Mouse (Mus musculus): ENCODE measurements around the gene Gls. TPM values are rescaled to one million over a fixed set of nuclear protein-coding genes. Genes with fewer than 3 reads are reported as not detected.

Gene Gls
- polyA plus RNA-seq, 1 experiment from 2014 or later: 39.5 TPM

GRCm38 (mm10) chr1:52170747-52171146, 62.3 kb downstream of the Gls start:
- peak; percentile 19; the same call in 1 of the 2 replicates for ATAC-seq
- no peak overlapping the region for H3K4me2 ChIP-seq (replicated peaks)
- 70% methylated on average over 7 of the region's 7 CpGs for WGBS
- no peaks in the 10 kb centered on the region for H3K27me3 ChIP-seq (replicated peaks)
- peaks cover 2% of the 10 kb centered on the region; the same call in 1 of the 2 replicates for H3K4me1 ChIP-seq (replicated peaks)
- H3K36me3 ChIP-seq: no peaks in the 10 kb centered on the region
- H3K4me3 ChIP-seq (replicated peaks): no peak overlapping the region
- no peak overlapping the region for H3K9ac ChIP-seq
- H3K27ac ChIP-seq: no peak overlapping the region
- no peaks in the 10 kb centered on the region for H3K9me3 ChIP-seq

DNA sequence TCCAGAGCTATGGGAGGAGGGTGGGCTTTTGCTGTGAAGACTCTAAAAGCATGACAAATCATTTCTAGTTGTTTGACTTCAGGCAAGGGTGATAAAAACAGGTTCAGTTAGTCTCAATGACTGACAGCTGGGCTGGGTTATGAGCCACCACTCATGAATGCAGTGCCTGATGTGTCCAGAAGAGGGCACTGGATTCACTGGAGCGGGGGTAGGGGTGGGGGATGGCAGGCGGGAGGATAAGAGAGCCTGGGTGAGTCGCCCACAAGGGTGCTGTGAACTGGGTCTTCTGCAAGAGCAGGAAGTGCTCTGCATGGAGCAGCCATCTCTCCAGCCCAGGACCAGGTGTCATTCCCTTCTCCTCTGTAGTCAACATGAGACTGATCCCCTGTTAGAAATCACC, 63.0 kb downstream of the Gls start:
- Histone ChIP-seq H3K9me3 (no peaks in the 10 kb centered on the region), H3K4me2 (replicated peaks) (no peak overlapping the region), H3K27ac (no peak overlapping the region), H3K36me3 (no peaks in the 10 kb centered on the region), H3K9ac (no peak overlapping the region), H3K27me3 (replicated peaks) (no peaks in the 10 kb centered on the region), H3K4me3 (replicated peaks) (no peak overlapping the region), H3K4me1 (replicated peaks) (peaks cover 2% of the 10 kb centered on the region; the same call in 1 of the 2 replicates)
- 13% methylated on average over 3 of the region's 3 CpGs for WGBS
- peak; percentile 26; the same call in 1 of the 2 replicates for ATAC-seq

DNA sequence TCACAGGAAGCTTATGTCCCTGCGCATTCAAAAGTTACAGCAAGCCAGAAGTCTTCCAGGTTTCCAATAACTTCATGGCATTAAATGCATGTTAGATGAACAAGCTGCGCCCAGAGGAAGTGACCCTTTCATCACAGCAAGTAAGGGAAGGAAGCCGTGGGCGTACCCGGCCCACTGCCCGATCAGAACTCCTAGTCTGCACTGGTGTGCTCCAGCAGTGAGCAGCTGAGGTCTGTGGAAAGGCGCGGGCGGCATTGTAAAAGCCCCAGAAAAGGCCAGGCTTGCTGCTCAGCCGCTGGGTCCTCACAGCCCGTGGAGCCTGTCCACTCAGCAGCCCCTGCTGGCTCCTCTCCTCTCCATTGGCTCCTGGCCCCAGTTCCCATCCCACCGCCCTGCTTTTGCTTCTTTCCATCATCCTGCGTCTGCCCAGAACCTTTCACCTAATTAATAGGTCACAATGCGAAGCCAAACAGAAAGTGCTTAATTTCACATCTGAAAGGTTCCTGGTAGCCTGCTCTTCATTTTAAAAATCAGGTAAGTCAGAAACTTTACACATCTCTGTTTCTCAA, 66.3 kb downstream of the Gls start:
- Histone ChIP-seq H3K4me3 (replicated peaks) (no peak overlapping the region), H3K27ac (0 out of 2 replicates have a peak overlapping the region, but pooled peaks have one; percentile 20), H3K4me2 (replicated peaks) (no peak overlapping the region), H3K9me3 (no peaks in the 10 kb centered on the region), H3K4me1 (replicated peaks) (peaks cover 2% of the 10 kb centered on the region; the same call in 1 of the 2 replicates), H3K9ac (no peak overlapping the region), H3K36me3 (no peaks in the 10 kb centered on the region), H3K27me3 (replicated peaks) (no peaks in the 10 kb centered on the region)
- no peak for ATAC-seq
- WGBS: 70% methylated on average over 14 of the region's 14 CpGs

GRCm38 (mm10) chr1:52163707-52164457, 69.2 kb downstream of the Gls start:
- Histone ChIP-seq H3K4me3 (replicated peaks) (no peak overlapping the region), H3K27ac (no peak overlapping the region), H3K9ac (no peak overlapping the region), H3K36me3 (no peaks in the 10 kb centered on the region), H3K4me2 (replicated peaks) (no peak overlapping the region), H3K4me1 (replicated peaks) (0 out of 2 replicates have a peak, but pooled peaks cover 2% of the 10 kb centered on the region), H3K9me3 (no peaks in the 10 kb centered on the region), H3K27me3 (replicated peaks) (no peaks in the 10 kb centered on the region)
- WGBS: 85% methylated on average over 5 of the region's 5 CpGs
- ATAC-seq: no peak

DNA sequence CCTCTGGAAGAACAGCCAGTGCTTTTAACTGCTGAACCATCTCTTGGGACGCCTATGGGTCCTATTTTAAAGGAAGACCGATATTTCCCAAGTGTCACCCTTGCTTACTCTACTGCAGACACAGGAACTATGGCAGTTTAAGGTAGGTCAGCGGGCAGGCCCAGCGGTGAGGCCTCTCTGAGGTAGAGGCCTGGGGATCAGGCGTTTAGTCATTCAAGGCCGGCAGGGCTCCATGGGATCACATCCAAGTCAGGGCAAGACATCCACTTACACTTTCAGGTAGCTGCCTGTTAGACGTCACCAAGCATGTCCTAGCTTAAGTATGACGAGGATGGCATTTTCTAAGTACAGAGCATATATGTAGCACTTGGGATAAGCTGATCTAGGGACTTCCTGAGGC, 71.9 kb downstream of the Gls start:
- Histone ChIP-seq H3K9me3 (no peaks in the 10 kb centered on the region), H3K4me3 (replicated peaks) (no peak overlapping the region), H3K9ac (no peak overlapping the region), H3K27ac (no peak overlapping the region), H3K4me2 (replicated peaks) (no peak overlapping the region), H3K4me1 (replicated peaks) (no peaks in the 10 kb centered on the region), H3K27me3 (replicated peaks) (no peaks in the 10 kb centered on the region), H3K36me3 (peaks cover 2% of the 10 kb centered on the region; the same call in 1 of the 2 replicates)
- 90% methylated on average over 8 of the region's 8 CpGs for WGBS
- no peak for ATAC-seq

GRCm38 (mm10) chr1:52158490-52159381, 74.3 kb downstream of the Gls start:
- ATAC-seq: peak; percentile 41
- Histone ChIP-seq H3K36me3 (peaks cover 2% of the 10 kb centered on the region; the same call in 1 of the 2 replicates), H3K4me2 (replicated peaks) (no peak overlapping the region)

GRCm38 (mm10) chr1:52158040-52158439, 75.0 kb downstream of the Gls start:
- no peak for ATAC-seq
- Histone ChIP-seq H3K36me3 (peaks cover 2% of the 10 kb centered on the region; the same call in 1 of the 2 replicates), H3K27ac (no peak overlapping the region), H3K4me1 (replicated peaks) (no peaks in the 10 kb centered on the region), H3K9ac (no peak overlapping the region), H3K9me3 (no peaks in the 10 kb centered on the region), H3K4me3 (replicated peaks) (no peak overlapping the region), H3K4me2 (replicated peaks) (no peak overlapping the region), H3K27me3 (replicated peaks) (no peaks in the 10 kb centered on the region)
- 93% methylated on average over 2 of the region's 2 CpGs for WGBS

More at GRCm38 (mm10) chr1:52158490-52159381, 74.3 kb downstream of the Gls start:
- no peak overlapping the region for H3K27ac ChIP-seq
- WGBS: 51% methylated on average over 17 of the region's 17 CpGs
- H3K9ac ChIP-seq: no peak overlapping the region
- H3K4me1 ChIP-seq (replicated peaks): no peaks in the 10 kb centered on the region
- no peak overlapping the region for H3K4me3 ChIP-seq (replicated peaks)
- H3K27me3 ChIP-seq (replicated peaks): no peaks in the 10 kb centered on the region
- H3K9me3 ChIP-seq: no peaks in the 10 kb centered on the region

GRCm38 (mm10) chr1:52156351-52156750, 76.7 kb downstream of the Gls start:
- Histone ChIP-seq H3K4me3 (replicated peaks) (no peak overlapping the region), H3K27me3 (replicated peaks) (no peaks in the 10 kb centered on the region), H3K9ac (no peak overlapping the region), H3K27ac (no peak overlapping the region), H3K4me2 (replicated peaks) (no peak overlapping the region), H3K4me1 (replicated peaks) (no peaks in the 10 kb centered on the region), H3K36me3 (peaks cover 2% of the 10 kb centered on the region; the same call in 1 of the 2 replicates), H3K9me3 (no peaks in the 10 kb centered on the region)
- WGBS: 82% methylated on average over 10 of the region's 10 CpGs
- no peak for ATAC-seq

DNA sequence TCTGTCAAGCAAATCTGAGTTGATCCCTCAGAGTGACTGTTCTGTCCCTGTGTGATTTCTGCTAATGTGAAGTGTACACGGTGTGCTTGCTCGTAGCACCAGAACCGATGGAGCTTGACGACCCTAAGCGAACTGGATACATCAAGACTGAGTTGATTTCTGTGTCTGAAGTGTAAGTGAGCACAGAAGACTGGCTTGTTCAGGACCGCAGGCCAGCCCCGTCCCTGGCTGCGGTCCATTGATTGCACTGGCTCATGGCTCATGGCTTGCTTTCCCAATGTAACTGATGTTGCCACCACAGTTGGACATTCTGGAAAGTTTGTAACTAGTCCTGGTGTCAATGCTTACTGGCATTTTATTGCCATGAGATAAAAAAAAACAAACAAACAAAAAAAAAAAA, 78.1 kb downstream of the Gls start:
- Histone ChIP-seq H3K27ac (no peak overlapping the region), H3K4me1 (replicated peaks) (peaks cover 11% of the 10 kb centered on the region)

DNA sequence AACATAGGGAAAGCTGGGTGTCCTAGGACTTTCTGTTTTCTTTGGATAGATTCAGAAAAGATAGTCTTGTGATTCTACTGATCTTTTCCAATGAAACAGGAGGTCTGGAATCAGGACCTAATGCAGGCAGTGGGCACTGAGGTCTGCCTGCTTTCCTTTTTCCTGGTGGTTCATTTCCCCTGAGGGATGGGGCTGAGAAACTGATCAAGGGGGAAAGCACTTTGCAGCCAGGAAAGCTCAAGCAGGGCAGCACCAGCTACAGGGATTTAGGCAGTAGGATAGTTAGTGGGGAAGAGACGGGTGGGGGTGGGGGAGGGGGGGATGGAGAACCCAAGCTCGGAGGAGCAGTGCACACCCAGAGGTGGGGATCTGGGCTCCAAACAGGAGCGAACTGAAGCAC, 80.1 kb downstream of the Gls start:
- Histone ChIP-seq H3K27ac (no peak overlapping the region), H3K4me1 (replicated peaks) (peaks cover 12% of the 10 kb centered on the region), H3K9me3 (no peaks in the 10 kb centered on the region), H3K4me2 (replicated peaks) (no peak overlapping the region), H3K27me3 (replicated peaks) (no peaks in the 10 kb centered on the region), H3K36me3 (peaks cover 2% of the 10 kb centered on the region; the same call in 1 of the 2 replicates), H3K4me3 (replicated peaks) (no peak overlapping the region), H3K9ac (no peak overlapping the region)
- no peak for ATAC-seq
- 56% methylated on average over 3 of the region's 3 CpGs for WGBS

More for the DNA sequence above, 78.1 kb downstream of the Gls start:
- no peak overlapping the region for H3K4me2 ChIP-seq (replicated peaks)
- peaks cover 2% of the 10 kb centered on the region; the same call in 1 of the 2 replicates for H3K36me3 ChIP-seq
- no peak overlapping the region for H3K4me3 ChIP-seq (replicated peaks)
- WGBS: 91% methylated on average over 8 of the region's 8 CpGs
- H3K27me3 ChIP-seq (replicated peaks): no peaks in the 10 kb centered on the region
- no peak overlapping the region for H3K9ac ChIP-seq
- no peak for ATAC-seq
- H3K9me3 ChIP-seq: no peaks in the 10 kb centered on the region

- no peak for ATAC-seq
- Histone ChIP-seq H3K4me2 (replicated peaks) (no peak overlapping the region), H3K9ac (no peak overlapping the region), H3K4me3 (replicated peaks) (no peak overlapping the region), H3K27me3 (replicated peaks) (no peaks in the 10 kb centered on the region), H3K27ac (no peak overlapping the region), H3K36me3 (peaks cover 2% of the 10 kb centered on the region; the same call in 1 of the 2 replicates), H3K4me1 (replicated peaks) (peaks cover 12% of the 10 kb centered on the region), H3K9me3 (no peaks in the 10 kb centered on the region)
- WGBS: 74% methylated on average over 13 of the region's 13 CpGs
Observed at GRCm38 (mm10) chr1:52152369-52152768, 80.7 kb downstream of the Gls start.

DNA sequence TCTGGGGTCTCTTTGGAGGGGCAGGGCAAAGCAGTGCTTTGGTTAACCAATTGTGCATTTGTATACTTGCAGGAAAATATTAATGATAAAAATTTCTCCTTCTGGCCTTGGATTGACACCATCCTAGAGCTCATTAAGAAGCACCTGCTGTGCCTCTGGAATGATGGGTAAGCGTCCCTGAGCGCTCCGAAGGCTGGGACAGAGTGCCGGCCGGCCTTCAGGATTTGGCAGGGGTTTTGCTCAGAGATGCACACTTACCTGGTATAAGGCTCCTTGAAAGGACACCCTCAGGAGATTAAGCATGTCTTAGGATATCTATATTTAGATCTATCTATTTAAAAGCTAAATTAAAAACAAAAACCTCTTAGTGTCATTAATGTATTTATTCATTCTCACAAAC, 81.9 kb downstream of the Gls start:
- Histone ChIP-seq H3K27ac (no peak overlapping the region), H3K9ac (no peak overlapping the region), H3K36me3 (no peaks in the 10 kb centered on the region), H3K4me3 (replicated peaks) (no peak overlapping the region), H3K4me2 (replicated peaks) (no peak overlapping the region), H3K4me1 (replicated peaks) (peaks cover 12% of the 10 kb centered on the region), H3K9me3 (no peaks in the 10 kb centered on the region), H3K27me3 (replicated peaks) (no peaks in the 10 kb centered on the region)
- no peak for ATAC-seq
- 94% methylated on average over 5 of the region's 5 CpGs for WGBS
